Mouse (Mus musculus) spleen, postnatal 10 days (tissue): ENCODE data around the gene Tesc.

Experiments used
- DNase-seq, 2 experiments: peaks; one replicate each; pipeline ENCODE4 v3.0.0; 2021 to 2022; ENCODE audit warnings: low spot score in 2 of 2

The Tesc gene

GRCm38 (mm10) chr5:118015669-118016068, 11.9 kb upstream of the Tesc start:
- no peak for DNase-seq

GRCm38 (mm10) chr5:118017527-118017926, 10.0 kb upstream of the Tesc start:
- no peak for DNase-seq

- DNase-seq: no peak
Observed at GRCm38 (mm10) chr5:118019905-118020304, 7.6 kb upstream of the Tesc start.

- no peak for DNase-seq
Observed at GRCm38 (mm10) chr5:118023053-118023452, 4.5 kb upstream of the Tesc start.

- DNase-seq: no peak
Observed at GRCm38 (mm10) chr5:118025880-118026279, 1.7 kb upstream of the Tesc start.

GRCm38 (mm10) chr5:118026343-118026742, 1.2 kb upstream of the Tesc start:
- DNase-seq: no peak

GRCm38 (mm10) chr5:118027101-118027697, 344 bp upstream of the Tesc start:
- no peak for DNase-seq

GRCm38 (mm10) chr5:118028191-118029034, 870 bp downstream of the Tesc start:
- DNase-seq: no peak

- no peak for DNase-seq
Observed at GRCm38 (mm10) chr5:118029035-118029408, 1.5 kb downstream of the Tesc start.

- DNase-seq: peak in 1 of 2 experiments; percentile 48
Observed at GRCm38 (mm10) chr5:118029420-118029819, 1.9 kb downstream of the Tesc start.

- DNase-seq: no peak
Observed at GRCm38 (mm10) chr5:118030022-118030675, 2.6 kb downstream of the Tesc start.

GRCm38 (mm10) chr5:118031059-118031458, 3.5 kb downstream of the Tesc start:
- DNase-seq: no peak

- DNase-seq: no peak
Observed at GRCm38 (mm10) chr5:118031508-118031907, 4.0 kb downstream of the Tesc start.

- DNase-seq: no peak
Observed at GRCm38 (mm10) chr5:118033328-118033727, 5.8 kb downstream of the Tesc start.

GRCm38 (mm10) chr5:118033740-118034139, 6.2 kb downstream of the Tesc start:
- no peak for DNase-seq

GRCm38 (mm10) chr5:118034632-118035031, 7.1 kb downstream of the Tesc start:
- no peak for DNase-seq

GRCm38 (mm10) chr5:118035786-118036185, 8.2 kb downstream of the Tesc start:
- no peak for DNase-seq

GRCm38 (mm10) chr5:118036888-118037797, 9.6 kb downstream of the Tesc start:
- DNase-seq: no peak

GRCm38 (mm10) chr5:118037798-118038484, 10.4 kb downstream of the Tesc start:
- DNase-seq: no peak

- no peak for DNase-seq
Observed at GRCm38 (mm10) chr5:118039241-118039668, 11.7 kb downstream of the Tesc start.

GRCm38 (mm10) chr5:118042599-118042998, 15.1 kb downstream of the Tesc start:
- no peak for DNase-seq
